Mouse (Mus musculus) v-Abl transformed pro-B cells (cell line): Measurements from ENCODE around the gene Ifi35.

Experiments
- in situ Hi-C, 2 experiments: fragments of 400-800 bp; cut with MboI; formaldehyde crosslinking; loops; one replicate each; pipeline ENCODE4 v1.15.1; 2025; ENCODE audit not compliant: unreplicated experiment in 2 of 2

The Ifi35 gene

DNA sequence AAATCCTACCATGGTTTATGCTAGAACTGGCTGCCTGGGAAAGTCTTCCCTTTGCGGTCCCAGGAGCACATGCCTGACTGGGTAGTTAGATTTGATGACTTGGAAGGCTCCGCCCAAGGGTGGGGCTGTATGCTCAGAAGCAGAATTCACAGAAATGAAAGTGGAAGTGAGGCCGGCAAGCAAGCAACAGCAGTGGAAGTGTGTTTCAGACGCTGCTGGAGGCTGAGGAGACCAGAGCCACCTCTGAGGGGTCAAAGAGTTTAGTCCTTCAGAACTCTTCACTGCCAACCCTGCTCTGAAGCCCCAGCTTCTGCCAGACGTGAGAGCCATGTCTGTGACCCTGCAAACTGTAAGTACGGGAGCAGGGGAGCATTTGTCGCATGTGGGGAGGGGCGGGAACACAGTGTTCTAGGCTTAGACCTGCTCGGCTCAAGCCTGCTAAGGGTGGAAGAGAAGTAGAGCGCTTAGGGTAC lies at the start of gene Ifi35:
Gene Ifi35, plus strand, starts transcription at position 134 of the 473 bp plus-strand sequence.
- in situ Hi-C loops: loop anchor here in 1 of 2 experiments (25.0 kb wide), 1 partner anchor 361 kb away; the partner anchor contains the start of genes Coasy, Hsd17b1, Mlx and Psmc3ip

DNA sequence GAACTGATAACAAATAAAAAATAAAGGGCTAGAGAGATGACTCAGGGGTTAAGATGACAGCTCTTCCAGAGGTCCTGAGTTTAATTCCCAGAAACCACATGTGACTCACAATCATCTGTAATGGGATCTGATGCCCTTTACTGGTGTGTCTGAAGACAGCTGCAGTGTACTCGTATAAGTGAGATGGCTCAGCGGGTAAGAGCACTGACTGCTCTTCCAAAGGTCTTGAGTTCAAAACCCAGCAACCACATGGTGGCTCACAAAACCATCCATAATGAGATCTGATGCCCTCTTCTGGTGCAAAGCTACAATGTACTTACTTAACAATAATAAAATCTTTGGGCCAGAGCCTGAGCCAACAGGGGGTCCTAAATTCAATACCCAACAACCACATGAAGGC lies 32.9 kb upstream of the Ifi35 start:
- in situ Hi-C loops: no loop called here

DNA sequence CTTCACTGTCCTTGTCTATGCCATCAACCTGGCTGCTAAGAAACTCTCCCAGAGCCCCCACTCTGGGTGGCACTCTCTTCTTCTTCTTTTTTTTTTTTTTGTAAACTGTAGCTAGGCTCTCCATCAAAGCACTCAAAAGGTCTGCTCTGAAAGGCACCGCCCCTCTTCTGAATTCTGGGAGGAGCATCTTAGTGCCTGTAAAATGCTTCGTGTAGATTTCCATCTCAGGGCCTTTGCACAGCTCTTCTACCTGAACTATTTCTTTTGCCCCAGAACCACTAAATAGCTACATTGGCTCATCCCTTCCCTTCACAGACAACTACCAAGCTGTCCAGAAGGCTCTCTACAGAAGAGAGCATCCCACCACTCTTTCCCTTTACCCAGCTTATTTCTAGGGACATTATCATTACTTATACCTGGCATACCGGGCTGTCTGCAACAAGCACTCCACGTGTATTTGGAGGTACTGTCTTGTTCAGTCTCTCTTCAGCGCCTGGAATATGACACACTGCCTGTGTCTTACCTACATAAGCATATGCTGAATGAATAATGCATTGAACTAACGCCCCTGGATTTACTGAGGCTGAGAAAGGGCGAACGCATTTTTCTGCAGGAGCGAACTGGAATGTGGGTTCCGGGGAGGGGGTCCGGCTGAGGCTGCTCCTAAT lies 31.6 kb upstream of the Ifi35 start:
- in situ Hi-C loops: no loop called here

DNA sequence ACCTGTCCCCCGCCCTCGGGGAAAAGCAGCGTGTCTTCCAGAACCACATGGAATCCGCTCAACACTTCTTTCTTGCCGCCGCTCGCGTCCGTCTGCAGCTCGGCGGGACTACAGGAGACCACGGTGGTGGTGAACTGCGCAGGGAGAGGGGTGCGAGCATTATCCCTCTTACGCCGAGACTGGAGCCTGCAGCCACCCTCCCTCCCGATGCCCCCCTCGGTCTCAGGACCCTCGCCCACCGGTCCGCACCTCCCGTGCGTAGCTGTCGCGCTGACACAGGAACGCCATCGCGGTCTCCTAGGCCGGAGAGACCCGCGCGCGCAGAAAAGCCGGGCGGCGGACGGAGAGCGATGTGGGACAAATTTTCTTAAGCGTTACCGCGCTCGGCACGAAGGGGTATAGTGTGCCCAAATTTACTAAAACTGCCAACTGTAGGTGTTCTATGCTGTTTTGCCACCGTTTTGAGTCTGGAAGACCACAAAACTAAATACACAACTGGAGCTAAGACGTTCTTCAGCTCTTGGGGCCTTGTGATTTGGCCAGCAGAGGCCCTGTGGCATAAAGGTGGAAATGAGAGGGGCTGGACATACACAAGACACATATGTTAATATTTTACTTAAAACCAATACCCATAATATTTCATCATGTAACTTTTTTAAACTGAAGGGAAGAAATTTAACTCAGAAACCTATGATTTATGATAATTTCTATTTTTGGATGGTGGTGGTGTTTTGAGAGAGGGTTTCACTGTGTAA lies 30.9 kb upstream of the Ifi35 start, which contains the start of gene Aarsd1:
Gene Aarsd1, minus strand, starts transcription at position 515 of the 755 bp plus-strand sequence.
- in situ Hi-C loops: no loop called here

DNA sequence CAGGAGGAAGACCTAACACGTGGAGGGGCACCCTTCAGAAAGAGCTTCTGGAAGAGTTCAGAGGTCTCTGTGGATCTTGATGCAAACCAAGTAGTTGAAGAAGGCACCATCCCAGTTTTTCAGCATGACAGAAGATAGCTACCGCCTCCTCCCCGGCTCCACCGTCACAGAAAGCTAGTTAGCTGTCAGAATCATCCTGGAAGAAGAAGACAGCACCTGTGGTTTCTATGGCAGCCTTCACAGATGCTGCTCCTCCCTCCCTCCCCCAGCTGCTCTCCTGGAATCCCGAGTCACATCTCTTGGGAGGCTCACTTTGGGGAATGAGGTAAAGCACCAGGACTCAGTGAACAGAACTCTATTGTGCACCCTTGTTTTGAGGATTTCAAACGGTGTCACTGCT lies 29.2 kb upstream of the Ifi35 start:
- in situ Hi-C loops: no loop called here

DNA sequence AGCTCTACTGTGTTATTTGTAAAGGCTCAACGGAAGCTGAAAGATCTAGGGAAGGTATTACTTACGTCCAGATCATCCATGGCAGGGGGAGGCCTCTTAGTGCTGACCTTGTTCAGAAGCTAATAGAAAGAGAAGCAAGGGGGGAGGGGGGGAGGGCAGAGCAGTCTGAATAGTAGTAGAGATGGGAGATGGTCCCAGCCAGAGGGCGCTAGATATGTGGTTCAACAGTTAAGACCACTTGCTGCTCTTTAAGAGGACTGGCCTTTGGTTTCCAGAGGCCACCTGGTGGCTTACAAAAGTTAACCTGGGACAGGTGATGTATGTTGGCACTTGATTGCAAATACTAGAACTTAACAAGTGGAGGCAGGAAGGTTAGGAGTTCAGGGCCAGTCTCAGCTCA lies 28.6 kb upstream of the Ifi35 start:
- in situ Hi-C loops: no loop called here

DNA sequence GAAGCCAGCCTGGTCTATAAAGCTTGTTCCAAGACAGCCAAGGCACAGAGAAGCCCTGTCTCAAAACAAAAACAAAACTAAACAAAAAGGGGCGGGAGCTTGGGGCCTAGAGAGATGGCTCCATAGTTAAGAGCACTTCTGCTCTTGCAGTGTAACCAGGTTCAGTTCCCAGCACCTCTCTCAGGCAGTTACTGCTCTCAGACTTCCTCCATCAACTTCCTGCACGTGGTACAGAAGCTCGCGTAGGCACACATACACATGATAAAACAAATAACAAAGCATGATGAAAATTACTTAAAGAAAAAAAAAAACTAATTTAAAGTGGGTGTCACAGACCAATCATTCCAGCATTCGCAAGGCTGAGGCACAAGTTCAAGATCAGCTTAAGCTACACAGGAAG lies 28.1 kb upstream of the Ifi35 start:
- in situ Hi-C loops: no loop called here

DNA sequence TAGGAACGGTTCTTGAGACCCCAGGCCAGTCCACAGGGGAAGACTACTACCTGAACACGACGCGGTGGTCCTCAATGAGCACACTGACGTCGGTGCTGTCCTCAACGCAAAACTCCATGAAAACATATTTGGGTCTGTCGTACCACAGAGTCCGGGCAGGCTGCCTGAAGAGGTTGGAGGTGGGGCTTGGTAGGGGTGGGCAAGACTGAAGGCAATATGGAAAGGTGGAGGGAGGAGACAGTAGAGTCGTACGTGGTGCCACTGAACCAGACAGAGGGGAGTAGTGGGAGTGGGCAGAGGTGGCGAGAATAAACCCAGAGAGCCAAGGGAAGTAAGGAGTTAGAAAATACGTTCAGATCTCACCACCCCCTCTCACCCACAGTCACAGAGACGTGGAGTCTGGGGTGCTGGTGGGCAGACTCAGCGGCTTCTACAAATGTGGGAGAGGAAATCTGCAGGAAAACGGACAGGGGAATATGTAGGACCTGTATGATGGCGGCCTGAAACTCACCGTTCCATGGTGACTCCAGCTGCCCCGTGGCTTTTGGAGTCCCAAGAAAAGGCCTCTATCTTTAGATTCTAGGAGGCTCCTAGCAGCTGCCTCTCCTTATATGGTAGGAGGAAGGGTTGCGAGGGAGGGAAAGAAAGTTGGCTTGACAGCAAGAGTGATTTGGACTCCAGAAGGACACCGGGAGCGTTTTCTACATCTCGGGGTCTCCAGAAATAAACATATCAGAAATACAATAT lies 23.9 kb upstream of the Ifi35 start, which contains the start of gene Gm27029:
Gene Gm27029, minus strand, starts transcription at position 692 of the 747 bp plus-strand sequence.
- in situ Hi-C loops: no loop called here

DNA sequence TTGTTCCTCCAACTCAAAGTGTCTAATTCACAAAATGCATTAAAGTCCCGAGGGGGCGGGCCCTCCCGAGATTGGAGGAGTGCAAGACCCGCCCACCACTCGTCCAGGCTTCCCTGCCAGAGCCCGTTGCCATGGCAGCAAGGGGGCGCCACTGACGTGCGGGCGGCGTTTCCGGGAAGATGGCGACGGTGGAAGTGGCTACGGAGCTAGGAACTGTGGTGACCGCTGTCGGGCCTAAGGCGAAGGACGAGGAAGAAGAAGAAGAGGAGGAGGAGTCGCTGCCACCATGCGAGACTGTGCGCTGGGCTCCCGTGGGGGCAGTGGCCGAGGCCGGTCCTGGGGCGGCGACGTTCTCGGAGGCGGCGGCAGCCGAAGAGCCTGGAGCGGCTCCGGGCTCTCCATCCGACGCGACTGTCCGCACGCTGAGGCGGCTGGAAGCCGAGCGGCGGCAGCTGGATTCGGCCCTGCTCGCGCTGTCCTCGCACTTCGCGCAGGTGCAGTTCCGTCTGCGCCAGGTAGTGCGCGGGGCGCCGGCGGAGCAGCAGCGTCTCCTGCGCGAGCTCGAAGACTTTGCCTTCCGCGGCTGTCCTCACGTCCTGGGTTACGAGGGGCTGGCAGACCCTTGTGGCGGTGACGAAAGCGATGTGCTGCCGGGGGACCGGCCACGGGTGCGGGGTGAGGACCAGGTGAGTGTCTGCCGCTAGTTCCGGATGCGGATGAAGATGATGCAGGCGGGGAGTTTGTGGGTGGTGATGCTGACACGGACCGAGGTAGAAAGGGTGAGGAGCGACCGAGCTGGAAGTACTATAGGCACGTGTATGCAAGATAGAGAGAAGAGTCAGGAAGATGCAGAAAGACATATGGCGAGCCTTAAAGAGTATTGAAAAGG lies 23.0 kb upstream of the Ifi35 start, which contains the start of the genes Rundc1 and Ptges3l:
Gene Rundc1, plus strand, starts transcription at position 161 of the 889 bp plus-strand sequence.
Gene Ptges3l, minus strand, starts transcription at position 409 of the 889 bp plus-strand sequence.
- in situ Hi-C loops: loop anchor here in 1 of 2 experiments (25.0 kb wide), 1 partner anchor 338 kb away; the partner anchor contains the start of genes Coasy, Hsd17b1, Mlx and Psmc3ip

DNA sequence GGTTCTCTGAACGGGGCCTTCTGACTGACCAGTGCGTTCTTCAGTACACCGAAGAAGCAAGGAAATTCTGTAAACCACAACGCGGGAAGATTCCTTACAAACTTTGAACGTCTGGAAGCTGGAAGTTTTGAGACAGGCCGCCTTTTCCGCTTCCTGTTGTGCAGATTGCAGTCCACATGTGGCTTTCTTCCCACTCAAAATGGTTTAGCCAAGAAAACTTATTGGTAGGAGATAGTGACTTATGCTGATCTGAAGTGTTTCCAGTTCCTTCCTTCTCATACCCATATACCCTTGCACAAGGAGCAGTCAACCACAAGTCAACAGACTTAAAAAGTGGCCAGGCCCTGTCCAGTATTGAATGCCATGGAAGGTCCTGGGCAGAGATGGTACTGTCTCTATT lies 22.0 kb upstream of the Ifi35 start:
- in situ Hi-C loops: loop anchor here in 1 of 2 experiments (25.0 kb wide), 1 partner anchor 339 kb away; the partner anchor contains the start of genes Coasy, Hsd17b1, Mlx and Psmc3ip

DNA sequence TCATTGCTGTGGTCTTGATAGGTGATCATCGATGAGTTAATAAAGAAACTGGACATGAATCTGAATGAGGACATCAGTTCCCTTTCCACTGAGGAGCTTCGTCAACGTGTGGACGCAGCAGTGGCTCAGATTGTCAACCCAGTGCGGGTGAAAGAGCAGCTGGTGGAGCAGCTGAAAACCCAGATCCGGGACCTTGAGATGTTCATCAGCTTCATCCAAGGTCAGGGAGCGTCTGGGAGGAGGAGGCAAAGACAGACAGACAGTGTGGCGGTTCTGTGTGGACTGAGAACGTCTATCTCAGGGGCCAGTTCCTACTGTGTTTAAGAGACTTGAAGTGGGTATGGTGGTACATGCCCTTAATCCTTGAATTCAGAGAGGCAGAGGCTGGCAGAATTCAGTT lies 16.9 kb upstream of the Ifi35 start:
- in situ Hi-C loops: loop anchor here in 1 of 2 experiments (10.0 to 25.0 kb wide), 2 partner anchors 107 to 344 kb away; partner anchors contain the start of genes Aoc2, Coasy, Hsd17b1 and Mlx

DNA sequence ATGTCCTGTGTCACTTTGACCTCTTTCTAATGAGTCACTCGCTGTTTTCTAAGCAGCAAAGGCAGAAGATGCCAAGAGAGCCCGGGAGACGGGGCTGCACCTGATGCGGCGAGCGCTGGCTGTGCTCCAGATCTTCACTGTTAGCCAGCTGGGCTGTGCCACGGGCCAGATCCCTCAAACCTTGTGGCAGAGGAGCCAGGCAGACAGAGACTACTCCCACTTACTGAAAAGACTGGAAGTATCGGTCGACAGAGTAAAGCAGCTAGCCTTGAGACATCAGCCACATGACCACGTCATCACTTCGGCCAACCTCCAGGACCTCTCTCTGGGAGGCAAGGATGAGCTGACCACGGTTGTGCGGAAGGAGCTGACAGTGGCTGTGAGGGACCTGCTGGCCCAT lies 14.8 kb upstream of the Ifi35 start:
- in situ Hi-C loops: loop anchor here in 1 of 2 experiments (10.0 to 25.0 kb wide), 2 partner anchors 109 to 346 kb away; partner anchors contain the start of genes Aoc2, Coasy, Hsd17b1 and Mlx

DNA sequence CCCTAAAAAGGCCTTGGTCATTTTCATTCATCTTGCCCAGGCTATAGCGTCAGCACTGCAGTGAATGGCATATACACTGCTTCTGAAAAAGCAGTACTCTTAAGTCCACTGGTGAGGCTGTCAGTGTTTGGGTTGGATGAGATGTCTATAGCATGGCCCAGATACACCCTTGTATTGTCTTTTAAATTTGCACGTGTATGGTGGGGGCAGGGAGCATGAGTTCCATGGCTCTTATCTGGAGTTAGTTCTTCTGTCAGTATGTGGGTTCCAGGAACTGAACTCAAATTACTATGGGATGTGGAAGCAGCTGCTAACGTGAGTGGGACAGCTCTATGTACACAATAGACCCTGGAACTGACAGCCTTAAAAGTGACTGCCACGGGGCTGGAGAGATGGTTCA lies 12.4 kb upstream of the Ifi35 start:
- in situ Hi-C loops: loop anchor here in 1 of 2 experiments (10.0 to 25.0 kb wide), 2 partner anchors 111 to 349 kb away; partner anchors contain the start of genes Aoc2, Coasy, Hsd17b1 and Mlx

DNA sequence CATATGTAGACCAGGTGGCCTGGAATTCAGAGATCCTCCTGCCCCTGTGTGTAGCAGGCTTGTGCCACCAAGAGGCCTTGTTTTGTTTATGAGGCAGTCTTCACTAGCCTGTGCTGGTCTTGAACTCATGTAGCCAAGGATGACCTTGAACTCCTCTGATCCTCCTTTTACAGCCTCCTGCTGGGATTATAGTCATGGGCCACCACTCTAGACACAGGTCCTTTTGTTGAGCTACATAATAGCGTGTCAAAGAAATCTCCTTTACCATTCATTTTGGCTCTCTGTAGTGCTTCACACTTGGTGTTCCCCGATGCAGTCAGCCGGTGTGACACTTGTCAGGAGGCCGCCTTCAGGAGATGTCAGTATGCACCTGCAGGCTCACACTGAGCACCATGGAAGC lies 11.3 kb upstream of the Ifi35 start:
- in situ Hi-C loops: loop anchor here in 1 of 2 experiments (10.0 to 25.0 kb wide), 2 partner anchors 112 to 350 kb away; partner anchors contain the start of genes Aoc2, Coasy, Hsd17b1 and Mlx

DNA sequence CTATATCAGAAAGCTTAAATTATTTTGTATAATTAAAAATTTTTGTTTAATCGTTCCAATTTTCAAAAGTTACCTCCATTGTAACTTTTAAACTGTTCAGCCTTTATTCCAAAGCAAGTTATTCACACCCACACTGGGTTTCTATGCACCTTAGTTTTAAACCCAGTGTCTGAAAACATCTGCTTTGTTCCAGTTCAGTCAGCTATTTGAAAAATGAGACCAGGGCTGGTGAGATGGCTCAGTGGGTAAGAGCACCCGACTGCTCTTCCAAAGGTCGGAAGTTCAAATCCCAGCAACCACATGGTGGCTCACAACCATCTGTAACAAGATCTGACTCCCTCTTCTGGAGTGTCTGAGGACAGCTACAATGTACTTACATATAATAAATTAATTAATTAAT lies 10.2 kb upstream of the Ifi35 start:
- in situ Hi-C loops: loop anchor here in 1 of 2 experiments (10.0 to 25.0 kb wide), 2 partner anchors 113 to 351 kb away; partner anchors contain the start of genes Aoc2, Coasy, Hsd17b1 and Mlx

DNA sequence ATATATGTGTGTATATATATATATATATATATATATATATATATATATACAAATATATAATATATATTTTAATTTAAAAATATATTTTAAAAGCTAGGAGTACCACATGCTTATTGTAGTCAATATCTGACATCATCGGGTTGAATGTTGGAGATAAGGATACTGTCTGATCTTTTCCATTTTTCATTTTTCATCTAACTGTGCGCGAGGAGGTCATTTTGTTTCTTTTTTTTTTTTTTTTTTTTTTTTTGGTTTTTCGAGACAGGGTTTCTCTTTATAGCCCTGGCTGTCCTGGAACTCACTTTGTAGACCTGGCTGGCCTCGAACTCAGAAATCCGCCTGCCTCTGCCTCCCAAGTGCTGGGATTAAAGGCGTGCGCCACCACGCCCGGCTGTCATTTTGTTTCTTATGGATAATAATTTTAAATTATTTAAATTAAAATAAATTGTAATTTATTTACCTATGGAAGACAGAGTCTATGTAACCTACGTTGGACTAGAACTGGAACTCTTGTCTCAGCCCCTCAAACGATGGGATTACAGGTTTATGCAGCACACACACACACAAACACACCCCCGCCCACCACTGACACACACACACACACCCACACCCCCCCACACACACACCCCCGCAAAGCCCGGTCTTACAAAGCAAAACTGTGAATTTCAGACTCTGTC lies 6.6 kb upstream of the Ifi35 start:
- in situ Hi-C loops: loop anchor here in 1 of 2 experiments (25.0 kb wide), 1 partner anchor 354 kb away; the partner anchor contains the start of genes Coasy, Hsd17b1, Mlx and Psmc3ip

DNA sequence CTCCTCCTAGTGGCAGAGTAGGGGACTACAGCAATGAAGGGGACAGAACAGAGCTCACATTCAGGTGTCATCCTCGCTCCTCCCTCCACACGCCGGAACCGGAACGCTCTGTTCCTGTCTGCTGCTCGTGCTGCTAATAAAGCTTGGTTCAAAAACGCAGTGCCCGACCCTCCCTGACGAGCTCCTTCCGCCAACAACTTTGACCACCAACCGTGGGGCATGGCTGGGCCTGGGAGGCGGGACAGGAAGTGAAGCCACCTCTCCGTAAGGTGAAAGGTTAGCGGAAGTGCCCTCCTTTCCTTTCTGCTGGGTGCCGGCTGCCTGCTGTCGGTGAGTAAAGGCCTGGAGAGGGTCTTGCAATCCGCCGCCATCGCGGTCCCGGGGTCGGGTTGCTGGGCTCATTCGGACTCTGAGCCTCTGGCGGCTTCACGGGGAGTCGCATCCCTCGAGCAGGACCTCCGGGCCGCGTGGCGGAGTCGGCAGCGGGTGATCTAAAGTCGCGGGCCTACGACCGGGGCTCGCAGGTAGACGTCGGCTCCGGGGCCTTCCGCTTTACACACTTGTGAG lies 6.0 kb upstream of the Ifi35 start, which contains the start of gene Rpl27:
Gene Rpl27, plus strand, starts transcription at position 172 of the 567 bp plus-strand sequence.
- in situ Hi-C loops: loop anchor here in 1 of 2 experiments (25.0 kb wide), 1 partner anchor 355 kb away; the partner anchor contains the start of genes Coasy, Hsd17b1, Mlx and Psmc3ip
